Mouse (Mus musculus): ENCODE measurements around the gene Sp7.

Gene Sp7

GRCm38 (mm10) chr15:102386640-102387039 lies 19.7 kb upstream of the Sp7 start:
- no peak for DNase-seq (ENCODE audit: low spot score)

- DNase-seq (ENCODE audit: low spot score), result no peak
Measured at GRCm38 (mm10) chr15:102383671-102384070, 16.7 kb upstream of the Sp7 start.

- peak; percentile 96 for DNase-seq (ENCODE audit: low spot score)
Measured at GRCm38 (mm10) chr15:102381575-102381974, 14.6 kb upstream of the Sp7 start.

GRCm38 (mm10) chr15:102377810-102378262 lies 10.9 kb upstream of the Sp7 start:
- DNase-seq (ENCODE audit: low spot score), result peak; percentile 66

GRCm38 (mm10) chr15:102377163-102377543 lies 10.2 kb upstream of the Sp7 start:
- peak; percentile 95 for DNase-seq (ENCODE audit: low spot score)

- peak; percentile 69 for DNase-seq (ENCODE audit: low spot score)
Measured at GRCm38 (mm10) chr15:102376453-102377162, 9.6 kb upstream of the Sp7 start.

GRCm38 (mm10) chr15:102370727-102371126 lies 3.7 kb upstream of the Sp7 start:
- DNase-seq (ENCODE audit: low spot score), result peak; percentile 49

- DNase-seq (ENCODE audit: low spot score), result peak; percentile 16
Measured at GRCm38 (mm10) chr15:102369972-102370371, 3.0 kb upstream of the Sp7 start.

GRCm38 (mm10) chr15:102366238-102366637 lies 744 bp downstream of the Sp7 start:
- DNase-seq (ENCODE audit: low spot score), result no peak

GRCm38 (mm10) chr15:102364678-102365077 lies 2.3 kb downstream of the Sp7 start:
- DNase-seq (ENCODE audit: low spot score), result no peak

GRCm38 (mm10) chr15:102362648-102363047 lies 4.3 kb downstream of the Sp7 start:
- peak; percentile 32 for DNase-seq (ENCODE audit: low spot score)

- DNase-seq (ENCODE audit: low spot score), result no peak
Measured at GRCm38 (mm10) chr15:102358834-102359233, 8.1 kb downstream of the Sp7 start.

GRCm38 (mm10) chr15:102358126-102358525 lies 8.9 kb downstream of the Sp7 start:
- DNase-seq (ENCODE audit: low spot score), result peak; percentile 54

- peak; percentile 72 for DNase-seq (ENCODE audit: low spot score)
Measured at GRCm38 (mm10) chr15:102356501-102357325, 10.3 kb downstream of the Sp7 start.

GRCm38 (mm10) chr15:102355871-102356441 lies 11.0 kb downstream of the Sp7 start:
- DNase-seq (ENCODE audit: low spot score), result peak; percentile 82

GRCm38 (mm10) chr15:102355134-102355870 lies 11.7 kb downstream of the Sp7 start:
- DNase-seq (ENCODE audit: low spot score), result peak; percentile 80

GRCm38 (mm10) chr15:102353986-102354385 lies 13.0 kb downstream of the Sp7 start:
- peak; percentile 48 for DNase-seq (ENCODE audit: low spot score)

GRCm38 (mm10) chr15:102352177-102352576 lies 14.8 kb downstream of the Sp7 start:
- DNase-seq (ENCODE audit: low spot score), result no peak

GRCm38 (mm10) chr15:102350942-102351291 lies 16.1 kb downstream of the Sp7 start:
- DNase-seq (ENCODE audit: low spot score), result no peak

- peak; percentile 98 for DNase-seq (ENCODE audit: low spot score)
Measured at GRCm38 (mm10) chr15:102350138-102350941, 16.6 kb downstream of the Sp7 start, which contains the start of gene Aaas. Aaas (minus strand) TSS chr15:102350771.

GRCm38 (mm10) chr15:102346444-102346843 lies 20.5 kb downstream of the Sp7 start:
- DNase-seq (ENCODE audit: low spot score), result no peak

All from embryo, embryonic 10.5 days (tissue).